Mouse (Mus musculus) T-helper 17 cell (primary cell): ENCODE results near the gene Kcnd1.
"Not testable (repeated sequence)": the region's sequence is repeated elsewhere in the genome, so short reads cannot be mapped to it uniquely, and the experiment has no call there.

ENCODE experiments used
- in situ Hi-C, 2 experiments: fragments of 300-600 bp; cut with MboI, MseI; formaldehyde crosslinking; loops; 1 replicate in 1 of 2; 2 replicates in 1 of 2; pipeline ENCODE4 v1.15.1; 2025; ENCODE audit warnings: high pct_unique_total_duplicates in 2 of 2

Kcnd1 gene

DNA sequence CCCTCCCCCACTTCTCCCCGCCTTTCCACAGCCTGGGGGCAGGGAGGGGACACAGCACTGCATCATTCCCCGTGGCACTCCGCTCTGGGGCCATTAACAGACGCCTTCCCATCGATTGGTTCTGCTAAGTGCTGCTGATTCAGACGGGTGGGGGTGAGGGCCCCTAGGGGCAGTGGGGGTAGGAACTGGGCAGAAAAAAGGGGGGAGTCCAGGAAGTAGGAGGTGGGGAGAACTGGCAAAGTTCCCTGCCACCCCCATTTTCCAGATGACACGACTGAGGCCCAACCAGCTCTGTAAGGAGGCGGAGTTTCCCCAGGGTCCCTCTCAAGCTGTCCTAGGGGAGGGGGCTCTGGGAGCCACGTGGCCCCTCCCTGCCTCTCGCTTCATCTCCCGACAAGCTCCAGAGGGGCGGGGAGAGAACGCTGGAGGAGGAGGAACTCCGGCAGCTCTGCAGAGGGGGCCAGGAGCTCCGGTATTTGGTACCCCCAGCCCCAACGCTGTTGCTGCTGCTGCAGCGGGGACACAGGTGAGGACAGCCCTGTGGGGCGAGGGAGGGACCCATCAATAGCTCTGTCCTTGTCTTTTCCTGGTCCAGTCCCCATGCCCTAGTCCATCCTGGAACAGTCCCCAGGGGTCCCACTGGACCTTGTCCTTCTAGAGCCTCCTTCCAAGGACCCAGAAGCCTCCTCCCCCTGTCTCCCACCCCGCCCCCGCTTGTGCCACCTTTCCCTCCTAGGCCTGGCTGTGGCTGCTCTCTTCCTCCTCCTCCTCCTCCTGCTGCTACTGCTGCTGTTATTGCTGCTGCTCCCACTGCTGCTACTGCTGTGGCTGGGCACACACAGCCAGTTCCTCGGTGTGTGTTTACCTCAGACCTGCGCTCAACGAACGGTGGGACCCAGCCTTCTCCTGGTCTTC, at the start of gene Kcnd1:
Gene Kcnd1, plus strand, starts transcription at position 425 of the 915 bp plus-strand sequence.
- in situ Hi-C loops: no loop called here

GRCm38 (mm10) chrX:7772766-7773165, 49.3 kb upstream of the Kcnd1 start:
- in situ Hi-C loops: no loop called here

DNA sequence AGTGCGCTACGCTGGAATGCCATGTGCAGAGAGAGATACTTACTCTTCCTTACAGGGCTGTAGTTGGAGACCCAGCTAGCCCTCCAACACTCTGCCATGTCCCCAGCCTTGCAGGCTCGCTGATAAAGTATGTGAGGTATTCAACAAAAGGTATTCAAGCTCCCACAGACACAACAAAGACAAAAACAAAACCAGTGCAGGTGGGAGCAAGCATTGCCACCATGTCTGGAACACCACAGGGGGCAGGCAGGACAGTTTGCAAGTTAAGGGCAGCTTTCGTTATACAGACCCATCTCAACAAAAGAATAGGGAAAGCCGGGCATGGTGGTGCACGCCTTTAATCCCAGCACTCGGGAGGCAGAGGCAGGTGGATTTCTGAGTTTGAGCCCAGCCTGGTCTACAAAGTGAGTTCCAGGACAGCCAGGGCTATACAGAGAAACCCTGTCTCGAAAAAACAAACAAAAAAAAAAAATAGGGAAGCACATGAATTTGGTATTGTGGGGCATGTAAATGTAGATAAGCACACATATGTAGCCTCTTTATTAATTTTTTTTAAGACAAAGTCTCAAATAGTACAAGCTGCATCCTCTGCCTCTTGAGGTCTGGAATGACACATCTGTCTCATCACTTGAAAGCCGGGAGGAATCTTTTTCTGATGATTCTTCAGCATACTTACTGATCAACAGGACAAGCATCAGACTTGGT, 46.4 kb upstream of the Kcnd1 start:
- in situ Hi-C loops: no loop called here

DNA sequence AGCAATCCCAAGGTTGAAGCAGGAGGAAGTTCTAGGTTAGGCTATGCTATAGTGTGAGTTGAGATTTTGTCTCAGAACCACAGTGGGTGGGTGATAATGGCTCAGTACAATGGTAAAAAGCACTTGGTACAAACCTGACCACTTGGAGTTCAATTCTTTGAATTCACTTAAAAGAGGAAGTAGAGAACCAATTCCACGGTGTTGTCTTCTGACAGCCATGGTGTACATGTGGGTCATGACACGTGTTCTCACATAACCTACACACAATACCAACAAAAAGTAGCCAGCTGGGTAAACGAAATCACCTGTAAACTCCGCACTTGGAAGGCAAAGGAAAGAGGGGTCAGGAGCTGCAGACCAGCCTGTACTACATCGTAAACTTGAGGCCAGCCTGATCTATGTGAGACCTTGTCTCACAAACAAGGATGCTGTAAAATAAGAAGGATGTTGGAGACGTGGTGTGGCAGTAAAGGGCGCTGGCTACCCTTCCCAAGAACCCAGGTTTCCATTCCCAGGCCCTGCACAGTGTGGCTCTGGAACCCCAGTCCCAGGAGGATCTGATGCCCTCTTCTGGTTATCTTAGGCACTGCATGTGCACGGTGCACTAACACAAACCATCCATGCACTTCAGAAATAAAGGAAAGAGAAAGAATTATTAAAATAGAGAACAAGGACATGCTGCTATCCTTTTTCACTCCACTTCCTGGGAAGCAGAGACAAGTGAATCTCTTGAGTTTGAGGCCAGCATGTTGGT, 45.6 kb upstream of the Kcnd1 start:
- in situ Hi-C loops: no loop called here

- in situ Hi-C loops: no loop called here
Measured at GRCm38 (mm10) chrX:7778450-7779244, 43.4 kb upstream of the Kcnd1 start.

- in situ Hi-C loops: no loop called here
Measured at GRCm38 (mm10) chrX:7779294-7779693, 42.8 kb upstream of the Kcnd1 start.

DNA sequence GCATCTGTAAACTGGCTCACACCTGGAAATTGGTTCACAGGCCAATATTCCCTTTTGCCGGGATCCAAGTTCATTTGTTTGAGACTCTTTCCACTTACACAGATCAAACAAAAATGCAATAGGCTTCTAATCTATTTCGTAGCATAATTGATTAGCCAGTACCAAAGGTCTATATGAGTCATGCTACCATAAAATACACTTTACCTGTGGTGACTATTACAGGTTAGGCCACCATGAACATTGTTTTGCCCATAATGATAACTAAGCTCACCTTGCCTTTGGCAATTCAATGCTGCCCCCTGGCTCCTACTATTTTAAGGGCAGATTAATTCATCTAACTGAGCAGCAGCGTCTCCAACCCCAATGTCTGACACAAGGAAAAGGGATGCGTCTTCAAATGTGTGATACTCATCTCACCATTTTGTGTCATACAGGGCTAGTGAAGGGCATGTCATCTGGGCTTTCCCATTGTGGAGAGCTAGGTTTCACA, 39.4 kb upstream of the Kcnd1 start:
- in situ Hi-C loops: no loop called here

GRCm38 (mm10) chrX:7789542-7790136, 32.5 kb upstream of the Kcnd1 start, which contains the start of gene Gripap1:
Gene Gripap1 (plus strand): TSS chrX:7789765.
- in situ Hi-C loops: no loop called here

DNA sequence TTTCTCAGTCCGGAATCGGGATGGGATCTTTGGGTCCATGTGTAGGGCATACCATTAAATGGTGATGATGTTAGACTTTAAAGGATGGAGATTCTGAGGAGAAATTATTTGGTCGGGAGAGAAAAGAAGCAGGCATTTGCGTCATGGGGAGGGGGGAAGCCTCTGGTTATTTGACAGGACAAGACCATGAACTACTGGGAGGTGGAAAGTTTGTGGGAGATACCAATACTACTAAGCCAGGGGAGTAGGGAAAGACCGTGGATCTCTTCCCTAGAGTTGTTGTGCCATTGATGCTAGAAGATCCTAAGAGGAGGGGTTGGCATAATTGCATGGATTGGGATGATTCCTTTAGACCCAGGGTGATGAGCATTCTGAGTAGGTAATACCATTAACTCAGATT, 31.8 kb upstream of the Kcnd1 start:
- in situ Hi-C loops: no loop called here

DNA sequence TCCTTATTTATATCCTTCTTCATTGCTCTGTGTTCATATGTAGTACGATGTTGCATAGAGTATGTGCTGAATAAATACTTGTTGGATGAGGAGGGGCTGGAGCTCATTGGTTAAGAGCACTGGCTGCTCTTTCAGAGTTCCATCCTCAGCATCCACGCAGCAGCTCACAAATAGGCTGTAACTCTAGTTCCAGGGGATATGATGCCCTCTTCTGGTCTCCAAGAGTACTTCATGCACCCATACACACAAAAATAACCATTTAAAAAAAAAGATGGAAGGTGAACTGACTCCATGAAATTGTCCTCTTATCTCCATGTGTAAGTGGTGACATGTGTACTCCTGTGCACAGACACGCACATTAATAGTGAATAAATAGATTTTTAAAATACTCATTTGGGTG, 28.7 kb upstream of the Kcnd1 start:
- in situ Hi-C loops: no loop called here

DNA sequence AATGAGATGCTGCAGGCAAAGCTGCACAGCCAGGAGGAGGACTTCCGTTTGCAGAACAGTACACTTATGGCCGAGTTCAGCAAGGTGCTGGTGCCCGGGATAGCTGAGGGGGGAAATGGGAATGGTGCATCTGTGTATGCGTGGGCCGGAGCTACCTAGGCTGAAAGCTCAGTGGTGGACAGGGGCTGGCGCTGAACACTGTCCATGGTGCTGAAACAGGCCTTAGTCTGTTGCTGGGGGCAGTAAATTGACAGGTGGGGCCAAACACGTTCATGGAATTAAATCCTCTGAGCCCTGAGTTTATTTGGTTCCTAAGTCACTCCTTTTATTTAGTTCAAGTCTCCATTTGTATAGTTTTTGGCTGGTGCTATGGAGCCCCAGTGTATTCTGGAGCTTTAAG, 27.1 kb upstream of the Kcnd1 start:
- in situ Hi-C loops: no loop called here

DNA sequence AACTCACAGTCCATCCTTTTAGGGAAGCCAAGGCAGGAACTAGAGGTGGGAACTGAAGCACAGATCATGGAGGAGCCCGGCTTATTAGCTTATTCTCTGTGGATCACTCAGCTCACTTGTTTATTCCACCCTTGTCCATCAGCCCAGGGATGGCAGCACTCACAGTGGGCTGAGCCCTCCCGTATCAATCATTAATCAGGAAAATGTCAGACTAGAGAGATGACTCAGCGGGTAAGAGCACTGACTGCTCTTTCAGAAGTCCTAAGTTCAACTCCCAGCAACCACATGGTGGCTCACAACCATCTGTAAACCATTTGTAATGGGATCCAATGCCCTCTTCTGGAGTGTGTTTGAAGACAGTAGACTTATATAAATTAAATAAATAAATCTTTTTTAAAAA, 24.8 kb upstream of the Kcnd1 start:
- in situ Hi-C loops: no loop called here

DNA sequence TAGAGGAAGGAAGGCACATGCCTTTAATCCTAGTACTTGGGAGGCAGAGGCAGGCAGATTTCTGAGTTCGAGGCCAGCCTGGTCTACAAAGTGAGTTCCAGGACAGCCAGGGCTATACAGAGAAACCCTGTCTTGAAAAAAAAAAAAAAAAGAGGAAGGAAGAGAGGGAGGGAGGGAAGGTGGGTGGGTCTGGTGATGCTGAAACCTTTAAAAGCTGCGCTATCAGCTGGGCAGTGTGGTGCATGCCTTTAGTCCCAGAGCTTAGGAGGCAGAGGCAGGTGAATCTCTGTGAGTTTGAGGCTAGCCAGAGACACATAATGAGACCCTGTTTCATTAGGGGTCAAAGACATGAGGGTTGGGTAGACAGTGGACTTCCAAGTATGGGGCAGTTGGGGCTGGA, 19.9 kb upstream of the Kcnd1 start:
- in situ Hi-C loops: not testable (repeated sequence)

DNA sequence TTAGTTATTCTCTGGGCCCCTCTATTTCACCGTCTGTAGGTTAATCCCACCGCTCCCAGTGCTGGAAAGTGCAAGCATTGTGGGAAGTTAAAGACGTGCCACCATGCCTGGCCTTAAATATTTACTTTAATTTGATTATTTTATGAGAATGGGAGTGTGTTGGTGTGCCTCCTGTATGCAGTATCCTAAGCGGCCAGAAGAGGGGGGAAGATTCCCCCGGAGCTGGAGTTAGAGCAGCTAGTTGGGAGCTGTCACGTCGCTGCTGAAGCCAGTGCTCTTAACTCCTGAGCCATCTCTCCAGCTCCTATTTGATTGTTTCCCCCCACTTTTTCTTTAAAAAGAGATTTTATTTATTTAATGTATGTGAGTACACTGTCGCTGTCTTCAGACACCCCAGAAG, 7.1 kb upstream of the Kcnd1 start:
- in situ Hi-C loops: not testable (repeated sequence)

- in situ Hi-C loops: no loop called here
Measured at GRCm38 (mm10) chrX:7837146-7837545, 15.1 kb downstream of the Kcnd1 start.

- in situ Hi-C loops: no loop called here
Measured at GRCm38 (mm10) chrX:7840842-7841162, 18.7 kb downstream of the Kcnd1 start.

DNA sequence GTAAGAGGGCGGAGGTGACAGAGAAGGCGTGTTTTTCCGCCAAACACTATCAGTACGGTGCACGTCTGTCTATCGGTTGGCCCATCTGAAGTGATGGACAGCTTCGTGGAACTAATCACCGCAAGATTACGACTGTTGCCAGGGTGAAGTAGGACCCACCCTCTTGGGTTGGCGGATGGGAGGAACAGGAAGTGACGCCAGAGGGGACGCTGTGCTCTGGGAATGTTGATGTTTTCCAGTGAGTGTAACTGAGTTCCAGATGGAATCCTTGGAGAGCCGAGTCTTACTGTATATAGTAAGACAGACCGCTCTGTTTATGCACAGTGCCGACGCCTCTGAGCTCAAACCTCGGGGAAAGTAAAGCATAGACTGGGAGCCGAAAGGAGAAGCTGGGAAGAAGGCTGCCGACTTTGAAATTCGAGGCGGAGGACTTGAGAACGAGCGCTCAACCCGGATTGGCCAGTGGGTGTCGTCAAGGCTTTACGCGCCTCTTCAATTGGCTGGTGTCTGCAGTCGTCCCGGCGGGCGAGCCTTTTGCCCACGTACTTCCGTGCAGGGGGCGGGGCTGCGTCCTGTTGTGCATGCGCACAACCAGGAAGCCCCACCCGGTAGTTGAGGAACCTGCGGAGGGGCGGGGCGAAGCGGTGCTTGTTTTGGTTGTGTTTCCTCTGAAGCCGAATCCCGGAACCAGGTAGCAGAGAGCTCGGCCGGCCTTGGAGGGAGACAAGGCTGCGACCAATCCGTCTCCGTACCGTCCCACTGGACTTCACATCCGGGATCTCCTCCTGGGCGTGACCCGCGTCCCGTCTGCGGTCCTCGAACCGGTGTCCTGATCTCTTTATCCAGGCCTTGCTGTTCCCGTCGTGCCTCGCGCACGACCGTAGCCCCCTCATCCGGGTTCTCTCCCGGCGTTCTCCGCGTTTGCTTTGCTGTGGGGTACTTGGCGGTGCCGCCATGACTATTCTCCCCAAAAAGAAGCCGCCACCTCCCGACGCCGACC, 19.4 kb downstream of the Kcnd1 start, which contains the start of gene Otud5:
Gene Otud5, plus strand, starts transcription at position 202 of the 1,000 bp plus-strand sequence.
- in situ Hi-C loops: no loop called here

DNA sequence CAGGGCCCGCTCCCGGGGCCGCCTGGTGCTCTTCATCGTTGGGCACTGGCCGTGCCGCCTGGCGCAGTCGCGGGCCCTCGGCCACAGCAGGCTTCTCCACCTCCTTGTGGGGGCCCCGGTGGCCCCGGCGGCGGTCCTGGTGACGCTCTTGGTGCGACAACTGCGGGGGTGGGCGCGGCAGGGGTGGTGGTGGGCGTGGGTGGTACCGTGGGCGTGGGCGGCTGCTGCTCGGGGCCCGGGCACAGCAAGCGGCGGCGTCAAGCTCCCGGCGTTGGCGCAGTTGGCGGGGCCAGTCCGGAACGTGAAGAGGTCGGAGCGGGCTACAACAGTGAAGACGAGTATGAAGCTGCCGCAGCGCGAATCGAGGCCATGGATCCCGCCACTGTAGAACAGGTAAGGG, 20.2 kb downstream of the Kcnd1 start:
- in situ Hi-C loops: no loop called here

- in situ Hi-C loops: no loop called here
Measured at GRCm38 (mm10) chrX:7847845-7848244, 25.8 kb downstream of the Kcnd1 start.
